Mouse (Mus musculus): ENCODE measurements around the gene Gan. TPM values are rescaled to one million over a fixed set of nuclear protein-coding genes. Genes with fewer than 3 reads are reported as not detected.

Gene Gan
- polyA plus RNA-seq (2015; fragmentation: Nextera tagmentation; extraction: Ambion mirVana): 1.6 and 1.8 TPM in 2 replicates

DNA sequence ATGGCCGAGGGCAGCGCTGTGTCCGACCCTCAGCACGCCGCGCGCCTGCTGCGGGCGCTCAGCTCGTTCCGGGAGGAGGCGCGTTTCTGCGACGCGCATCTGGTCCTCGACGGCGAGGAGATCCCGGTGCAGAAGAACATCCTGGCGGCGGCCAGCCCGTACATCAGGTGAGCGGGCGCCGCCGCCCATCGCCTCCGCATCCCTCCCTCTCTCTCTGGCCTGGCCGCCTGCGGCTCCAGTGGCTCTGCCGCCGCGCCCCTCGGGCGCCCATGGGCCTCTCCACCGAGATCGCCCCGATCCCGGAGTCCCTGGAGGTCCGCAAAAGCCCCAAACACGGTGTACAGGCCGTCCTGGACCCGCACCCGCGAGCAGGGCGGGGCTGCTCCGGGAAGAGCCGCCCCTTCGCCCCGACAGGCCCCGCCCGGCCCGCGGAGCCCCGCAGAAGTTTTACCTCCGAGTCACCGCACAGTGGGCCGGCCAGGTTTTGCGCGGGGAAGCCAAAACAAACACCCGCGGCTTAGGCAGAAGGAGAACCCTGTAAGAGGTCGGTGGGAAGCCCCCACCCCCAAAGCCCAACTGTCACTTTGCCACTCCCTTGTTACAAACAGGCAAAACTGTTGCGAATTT is at the start of gene Gan:
TSS of gene Gan (plus strand) at position 1 of the 627 bp plus-strand sequence.
- peak within 1 kb of the TSS; percentile 89 for H3K27ac ChIP-seq (ENCODE audit: low read length)
- 0% methylated on average over 59 of the region's 65 CpGs for WGBS
- no peaks in the 10 kb centered on the region for H3K36me3 ChIP-seq (ENCODE audit: insufficient read depth, low read length)
- H3K9me3 ChIP-seq (ENCODE audit: low read length): no peaks in the 10 kb centered on the region
- peak within 1 kb of the TSS; percentile 89 for H3K4me2 ChIP-seq (replicated peaks; ENCODE audit: low read depth, low read length)
- H3K4me1 ChIP-seq (ENCODE audit: insufficient read depth, low read length): peaks cover 22% of the 10 kb centered on the region
- peak; percentile 72 for ATAC-seq (ENCODE audit: low FRiP score, low TSS enrichment)
- no peaks in the 10 kb centered on the region for H3K27me3 ChIP-seq (ENCODE audit: insufficient read depth, low read length)
- H3K9ac ChIP-seq (replicated peaks; ENCODE audit: low read length): peak within 1 kb of the TSS; percentile 96
- H3K4me3 ChIP-seq (ENCODE audit: low read length): peak within 1 kb of the TSS; percentile 97

DNA sequence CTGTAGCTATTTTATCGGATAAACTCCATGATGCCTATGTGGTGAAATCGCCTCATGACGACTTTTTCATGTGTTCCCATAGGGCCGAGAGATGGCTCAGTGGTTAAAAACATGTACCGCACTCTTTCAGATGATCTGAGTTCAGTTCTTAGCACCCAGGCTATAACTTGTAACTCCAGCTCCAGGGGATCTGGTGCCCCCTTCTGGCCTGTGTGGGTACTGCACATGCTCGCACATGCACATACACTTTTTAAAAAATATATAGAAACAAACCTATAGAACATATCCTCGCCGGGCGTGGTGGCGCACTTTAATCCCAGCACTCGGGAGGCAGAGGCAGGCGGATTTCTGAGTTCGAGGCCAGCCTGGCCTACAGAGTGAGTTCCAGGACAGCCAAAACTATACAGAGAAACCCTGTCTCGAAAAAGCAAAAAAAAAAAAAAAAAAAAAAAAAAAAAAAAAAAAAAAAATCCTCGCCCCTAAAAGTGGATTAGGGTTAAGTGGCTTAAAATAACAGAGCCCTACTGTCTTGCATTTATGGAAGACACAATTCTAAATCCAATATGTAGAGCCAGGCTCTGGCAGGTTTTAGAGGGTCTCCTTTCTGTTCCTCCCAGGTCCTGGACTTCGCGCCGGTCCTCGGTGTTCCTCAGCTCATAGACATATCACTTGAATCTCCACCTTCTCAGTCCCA is 48.8 kb upstream of the Gan start:
- H3K27me3 ChIP-seq (ENCODE audit: insufficient read depth, low read length): no peaks in the 10 kb centered on the region
- 89% methylated on average over 19 of the region's 19 CpGs for WGBS
- no peaks in the 10 kb centered on the region for H3K36me3 ChIP-seq (ENCODE audit: insufficient read depth, low read length)
- peaks cover 5% of the 10 kb centered on the region; the same call in 1 of the 2 replicates for H3K9me3 ChIP-seq (ENCODE audit: low read length)
- no peak overlapping the region for H3K27ac ChIP-seq (ENCODE audit: low read length)
- H3K4me2 ChIP-seq (replicated peaks; ENCODE audit: low read depth, low read length): no peak overlapping the region
- H3K9ac ChIP-seq (replicated peaks; ENCODE audit: low read length): no peak overlapping the region
- ATAC-seq (ENCODE audit: low FRiP score, low TSS enrichment): no peak
- no peak overlapping the region for H3K4me3 ChIP-seq (ENCODE audit: low read length)
- H3K4me1 ChIP-seq (ENCODE audit: insufficient read depth, low read length): no peaks in the 10 kb centered on the region

DNA sequence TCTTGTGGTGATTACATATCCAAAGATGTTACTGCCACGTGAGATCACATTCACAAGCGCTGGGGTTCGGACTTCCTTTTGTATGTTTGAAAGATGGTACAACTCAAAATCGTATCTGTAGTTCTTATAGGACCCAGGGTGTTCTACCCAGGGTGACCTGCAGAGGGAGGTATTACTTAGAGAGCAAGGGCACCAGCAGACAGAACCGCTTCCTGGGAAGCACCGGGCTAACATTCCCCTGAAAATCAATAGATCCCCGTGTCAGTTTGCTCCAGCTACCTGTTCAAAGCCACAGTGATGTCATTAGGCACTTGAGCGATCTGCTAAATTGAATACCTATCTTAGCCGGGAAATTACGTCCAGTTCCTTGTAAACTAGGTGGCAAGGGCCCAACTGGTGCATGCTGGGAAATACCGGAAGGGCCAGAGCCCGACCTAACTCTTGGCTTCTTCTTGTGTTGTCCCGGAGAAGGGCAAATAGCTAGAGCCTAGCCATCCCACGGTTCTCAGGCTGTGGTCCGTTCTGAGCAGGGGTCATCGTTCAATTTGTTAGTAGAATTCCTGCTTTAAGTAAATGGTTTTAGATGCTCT is 48.0 kb upstream of the Gan start:
- Histone ChIP-seq H3K4me2 (replicated peaks; ENCODE audit: low read depth, low read length) (no peak overlapping the region), H3K4me1 (ENCODE audit: insufficient read depth, low read length) (no peaks in the 10 kb centered on the region), H3K4me3 (ENCODE audit: low read length) (no peak overlapping the region), H3K36me3 (ENCODE audit: insufficient read depth, low read length) (no peaks in the 10 kb centered on the region), H3K9me3 (ENCODE audit: low read length) (peaks cover 5% of the 10 kb centered on the region; the same call in 1 of the 2 replicates), H3K9ac (replicated peaks; ENCODE audit: low read length) (no peak overlapping the region), H3K27ac (ENCODE audit: low read length) (no peak overlapping the region), H3K27me3 (ENCODE audit: insufficient read depth, low read length) (no peaks in the 10 kb centered on the region)
- no peak for ATAC-seq (ENCODE audit: low FRiP score, low TSS enrichment)
- WGBS: 53% methylated on average over 16 of the region's 16 CpGs

DNA sequence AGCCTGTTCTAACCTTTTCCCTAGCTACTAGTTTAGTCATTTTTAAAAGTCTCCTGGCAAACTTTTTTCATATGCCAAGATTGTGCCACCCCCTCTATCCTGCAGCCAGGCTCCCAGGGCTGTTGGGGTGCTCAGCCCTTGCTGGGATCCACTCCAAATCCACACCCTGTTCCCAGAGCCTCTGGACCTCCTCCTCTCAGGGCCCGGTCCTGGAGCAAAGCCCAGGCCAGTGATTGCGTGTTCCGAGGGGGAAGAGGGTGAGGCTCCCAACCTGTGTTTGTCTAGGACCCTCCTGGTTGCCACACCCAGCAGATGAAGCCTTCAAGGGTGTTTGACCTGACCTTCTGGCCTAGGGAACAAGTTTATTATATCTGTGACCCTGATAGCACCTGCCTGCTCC is 46.3 kb upstream of the Gan start:
- peaks cover 5% of the 10 kb centered on the region; the same call in 1 of the 2 replicates for H3K9me3 ChIP-seq (ENCODE audit: low read length)
- ATAC-seq (ENCODE audit: low FRiP score, low TSS enrichment): no peak
- no peaks in the 10 kb centered on the region for H3K36me3 ChIP-seq (ENCODE audit: insufficient read depth, low read length)
- H3K27me3 ChIP-seq (ENCODE audit: insufficient read depth, low read length): no peaks in the 10 kb centered on the region
- WGBS: 84% methylated on average over 3 of the region's 3 CpGs
- H3K4me3 ChIP-seq (ENCODE audit: low read length): no peak overlapping the region
- H3K4me2 ChIP-seq (replicated peaks; ENCODE audit: low read depth, low read length): no peak overlapping the region
- no peak overlapping the region for H3K9ac ChIP-seq (replicated peaks; ENCODE audit: low read length)
- H3K27ac ChIP-seq (ENCODE audit: low read length): no peak overlapping the region
- H3K4me1 ChIP-seq (ENCODE audit: insufficient read depth, low read length): peaks cover 2% of the 10 kb centered on the region; the same call in 1 of the 2 replicates

DNA sequence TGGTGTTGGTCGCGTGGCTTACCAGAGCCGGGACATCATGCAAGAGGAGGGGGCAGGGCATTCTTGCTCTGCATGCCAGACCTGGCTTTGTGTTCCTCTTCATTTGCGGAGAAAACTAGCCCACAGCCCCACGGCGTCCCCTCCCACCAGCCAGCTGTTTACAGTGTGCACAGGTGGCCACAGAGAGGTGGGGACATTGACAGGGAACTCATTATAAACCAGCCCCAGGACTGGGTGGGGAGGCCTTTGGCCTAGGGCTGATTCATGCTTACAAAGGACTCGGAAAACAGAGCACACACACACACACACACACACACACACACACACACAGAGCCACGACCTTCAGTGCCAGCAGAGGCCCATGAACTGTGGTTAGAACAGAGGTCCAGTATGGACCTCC is 45.7 kb upstream of the Gan start:
- Histone ChIP-seq H3K9ac (replicated peaks; ENCODE audit: low read length) (no peak overlapping the region), H3K4me1 (ENCODE audit: insufficient read depth, low read length) (peaks cover 2% of the 10 kb centered on the region; the same call in 1 of the 2 replicates), H3K36me3 (ENCODE audit: insufficient read depth, low read length) (no peaks in the 10 kb centered on the region), H3K4me2 (replicated peaks; ENCODE audit: low read depth, low read length) (no peak overlapping the region), H3K27me3 (ENCODE audit: insufficient read depth, low read length) (no peaks in the 10 kb centered on the region), H3K27ac (ENCODE audit: low read length) (no peak overlapping the region), H3K9me3 (ENCODE audit: low read length) (peaks cover 5% of the 10 kb centered on the region; the same call in 1 of the 2 replicates), H3K4me3 (ENCODE audit: low read length) (no peak overlapping the region)
- ATAC-seq (ENCODE audit: low FRiP score, low TSS enrichment): no peak
- 40% methylated on average over 8 of the region's 8 CpGs for WGBS

DNA sequence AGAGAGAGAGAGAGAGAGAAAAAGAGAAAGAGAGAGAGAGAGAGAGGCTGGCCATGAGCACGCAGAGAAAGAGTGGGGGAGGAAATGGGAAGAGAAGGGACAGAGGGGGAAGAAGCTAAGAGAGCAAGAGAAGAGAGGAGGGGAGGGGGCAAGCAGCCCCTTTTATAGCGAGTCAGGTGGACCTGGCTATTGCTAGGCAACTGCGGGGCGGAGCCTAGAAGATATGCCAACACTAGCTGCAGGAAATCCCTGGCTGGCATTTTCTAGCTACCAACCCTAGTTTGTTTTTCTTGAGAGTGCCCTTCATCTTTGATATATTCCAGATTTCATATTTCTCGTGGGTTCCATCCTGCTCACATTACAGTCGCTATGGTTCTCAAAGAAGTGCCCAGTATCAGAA is 42.8 kb upstream of the Gan start:
- 42% methylated on average over 6 of the region's 6 CpGs for WGBS
- Histone ChIP-seq H3K4me2 (replicated peaks; ENCODE audit: low read depth, low read length) (peak overlapping the region; percentile 38; the same call in 1 of the 2 replicates), H3K4me3 (ENCODE audit: low read length) (no peak overlapping the region), H3K4me1 (ENCODE audit: insufficient read depth, low read length) (peaks cover 2% of the 10 kb centered on the region; the same call in 1 of the 2 replicates), H3K9me3 (ENCODE audit: low read length) (no peaks in the 10 kb centered on the region), H3K27me3 (ENCODE audit: insufficient read depth, low read length) (no peaks in the 10 kb centered on the region), H3K36me3 (ENCODE audit: insufficient read depth, low read length) (no peaks in the 10 kb centered on the region), H3K27ac (ENCODE audit: low read length) (no peak overlapping the region), H3K9ac (replicated peaks; ENCODE audit: low read length) (no peak overlapping the region)
- ATAC-seq (ENCODE audit: low FRiP score, low TSS enrichment): no peak

DNA sequence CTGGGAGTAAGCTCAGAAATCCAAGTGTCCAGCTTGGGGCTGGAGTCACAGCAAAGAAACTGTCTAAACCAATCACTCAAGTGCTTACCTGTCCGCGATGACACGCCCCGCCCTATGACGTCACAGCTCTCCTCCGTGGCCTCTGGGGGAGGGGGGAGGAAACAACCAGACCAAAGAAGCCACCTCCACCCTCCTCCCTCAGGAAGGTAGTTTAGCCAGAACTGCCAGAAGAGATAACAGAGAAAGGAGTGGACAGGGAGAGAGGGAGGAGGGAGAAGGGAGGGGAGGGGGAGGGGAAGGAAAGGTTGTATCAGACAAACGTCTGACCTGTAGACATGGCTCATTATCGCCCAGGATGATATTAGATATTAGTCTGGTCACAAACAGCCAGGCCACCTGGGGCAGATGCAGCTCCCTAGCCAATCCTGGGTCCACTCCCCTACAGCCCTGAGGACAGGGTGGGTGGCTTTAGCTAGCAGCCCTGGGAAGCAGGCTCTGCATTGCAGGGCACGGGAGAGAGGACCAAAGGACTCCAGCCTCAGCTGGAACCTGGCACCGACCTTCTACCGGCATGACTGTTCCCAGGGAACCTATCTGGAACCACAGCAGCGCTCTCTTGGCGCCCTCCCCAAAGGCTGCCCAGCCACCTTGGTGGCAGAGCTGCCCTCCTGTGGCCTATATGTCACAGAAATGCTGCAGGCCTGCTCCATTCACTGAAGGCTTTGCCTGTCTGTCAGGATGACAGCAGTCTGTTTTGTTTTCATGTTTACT is 42.1 kb upstream of the Gan start:
- Histone ChIP-seq H3K4me2 (replicated peaks; ENCODE audit: low read depth, low read length) (peak overlapping the region; percentile 38), H3K4me1 (ENCODE audit: insufficient read depth, low read length) (peaks cover 2% of the 10 kb centered on the region; the same call in 1 of the 2 replicates), H3K27ac (ENCODE audit: low read length) (0 out of 2 replicates have a peak overlapping the region, but pooled peaks have one; percentile 30), H3K9me3 (ENCODE audit: low read length) (no peaks in the 10 kb centered on the region), H3K27me3 (ENCODE audit: insufficient read depth, low read length) (no peaks in the 10 kb centered on the region), H3K36me3 (ENCODE audit: insufficient read depth, low read length) (no peaks in the 10 kb centered on the region), H3K4me3 (ENCODE audit: low read length) (0 out of 2 replicates have a peak overlapping the region, but pooled peaks have one; percentile 10), H3K9ac (replicated peaks; ENCODE audit: low read length) (no peak overlapping the region)
- ATAC-seq (ENCODE audit: low FRiP score, low TSS enrichment): peak; percentile 74; the same call in 1 of the 2 replicates
- 10% methylated on average over 13 of the region's 13 CpGs for WGBS

DNA sequence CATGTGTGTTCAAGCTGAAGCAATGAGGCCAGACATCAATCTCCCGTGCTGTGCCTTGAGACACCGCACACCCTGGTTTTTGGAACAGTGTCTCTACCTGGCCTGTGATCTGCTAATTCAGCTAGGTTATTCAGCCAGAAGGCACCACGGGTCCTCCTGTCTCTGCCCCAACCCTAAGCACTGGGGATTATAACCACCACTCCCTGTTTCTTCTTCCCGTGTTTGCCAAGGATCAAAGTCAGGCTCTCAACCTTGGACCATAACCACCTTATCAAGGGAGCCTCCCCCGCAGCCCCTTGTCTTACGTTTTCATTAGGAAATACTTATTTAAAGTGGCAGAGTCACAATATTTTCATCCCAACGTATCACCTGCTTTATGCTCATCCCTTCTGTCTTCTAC is 41.4 kb upstream of the Gan start:
- H3K27ac ChIP-seq (ENCODE audit: low read length): no peak overlapping the region
- ATAC-seq (ENCODE audit: low FRiP score, low TSS enrichment): no peak
- WGBS: 56% methylated on average over 7 of the region's 7 CpGs

DNA sequence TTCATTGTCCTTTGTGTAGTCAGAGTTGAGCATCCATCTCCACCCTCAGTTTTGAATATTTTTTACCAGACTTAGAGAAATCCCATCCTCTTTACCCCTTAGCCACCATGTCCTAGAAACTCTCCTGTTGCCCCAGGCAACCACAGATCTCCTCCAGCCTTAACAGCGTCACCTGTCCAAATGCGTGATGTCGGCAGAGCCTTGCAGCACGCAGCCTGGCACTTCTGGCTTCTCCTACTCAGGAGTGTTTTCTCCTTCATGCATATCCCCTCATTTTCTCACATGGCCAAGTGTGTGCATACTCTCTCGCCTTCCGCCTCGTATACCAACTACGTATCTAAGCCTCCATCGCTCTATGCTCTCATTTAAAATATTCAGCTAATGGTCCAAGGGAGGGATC is 39.5 kb upstream of the Gan start:
- H3K4me2 ChIP-seq (replicated peaks; ENCODE audit: low read depth, low read length): no peak overlapping the region
- no peak overlapping the region for H3K27ac ChIP-seq (ENCODE audit: low read length)
- WGBS: 87% methylated on average over 9 of the region's 9 CpGs

More for the DNA sequence above, 41.4 kb upstream of the Gan start:
- H3K9me3 ChIP-seq (ENCODE audit: low read length): no peaks in the 10 kb centered on the region
- H3K36me3 ChIP-seq (ENCODE audit: insufficient read depth, low read length): no peaks in the 10 kb centered on the region
- H3K27me3 ChIP-seq (ENCODE audit: insufficient read depth, low read length): no peaks in the 10 kb centered on the region
- H3K4me1 ChIP-seq (ENCODE audit: insufficient read depth, low read length): peaks cover 2% of the 10 kb centered on the region; the same call in 1 of the 2 replicates
- H3K4me2 ChIP-seq (replicated peaks; ENCODE audit: low read depth, low read length): no peak overlapping the region
- H3K4me3 ChIP-seq (ENCODE audit: low read length): no peak overlapping the region
- no peak overlapping the region for H3K9ac ChIP-seq (replicated peaks; ENCODE audit: low read length)

More for the DNA sequence above, 39.5 kb upstream of the Gan start:
- Histone ChIP-seq H3K4me1 (ENCODE audit: insufficient read depth, low read length) (peaks cover 2% of the 10 kb centered on the region; the same call in 1 of the 2 replicates), H3K9me3 (ENCODE audit: low read length) (no peaks in the 10 kb centered on the region), H3K4me3 (ENCODE audit: low read length) (no peak overlapping the region), H3K9ac (replicated peaks; ENCODE audit: low read length) (no peak overlapping the region), H3K27me3 (ENCODE audit: insufficient read depth, low read length) (no peaks in the 10 kb centered on the region), H3K36me3 (ENCODE audit: insufficient read depth, low read length) (no peaks in the 10 kb centered on the region)
- no peak for ATAC-seq (ENCODE audit: low FRiP score, low TSS enrichment)
